ENCODE assay signal across 9 mouse cellular contexts in genomic region chr3:102733936-102734312, GRCm38 (mm10). TPM values are rescaled to one million over a fixed set of nuclear protein-coding genes. Genes with fewer than 3 reads are reported as not detected.
DNase-seq lines count a peak whose midpoint lies in the region; ATAC-seq and TF ChIP-seq lines count a peak whose summit lies in the region.
"Had no signal": no experiment of that assay in that cellular context is flagged by ENCODE, and none has a peak within 500 bp of the region (broad histone marks: within the 10 kb centered on the region; RNA-seq: fewer than 3 reads in every experiment).

No protein-coding gene starts in this region.

- TF ChIP-seq CTCF in hindbrain, postnatal 0 days (IDR thresholded peaks at IDR 0.05; ENCODE audit: low read depth), result no peak

- peak overlapping the region; percentile 34; the same call in 1 of the 2 replicates for H3K27ac ChIP-seq in kidney, embryonic 15.5 days
- H3K27ac ChIP-seq in embryonic facial prominence, embryonic 12.5 days, result no peak overlapping the region
- H3K27ac ChIP-seq in hindbrain, postnatal 0 days, result peak overlapping the region; percentile 76
- H3K27ac ChIP-seq in midbrain, embryonic 16.5 days (ENCODE audit: low read length), result peak overlapping the region; percentile 71

- H3K9ac ChIP-seq in kidney, embryonic 15.5 days, result peak overlapping the region; percentile 58
- H3K9ac ChIP-seq in embryonic facial prominence, embryonic 12.5 days, result peak overlapping the region; percentile 56; the same call in 1 of the 2 replicates
- peak overlapping the region; percentile 72 for H3K9ac ChIP-seq in hindbrain, postnatal 0 days (replicated peaks; ENCODE audit: low read length)
- peak overlapping the region; percentile 82 for H3K9ac ChIP-seq in midbrain, embryonic 16.5 days (ENCODE audit: low read depth, low read length)

- peaks cover 19% of the 10 kb centered on the region for H3K27me3 ChIP-seq in kidney, embryonic 15.5 days
- peaks cover 5% of the 10 kb centered on the region; the same call in 1 of the 2 replicates for H3K27me3 ChIP-seq in embryonic facial prominence, embryonic 12.5 days
- no peaks in the 10 kb centered on the region for H3K27me3 ChIP-seq in hindbrain, postnatal 0 days (ENCODE audit: insufficient read depth, low read length)
- no peaks in the 10 kb centered on the region for H3K27me3 ChIP-seq in midbrain, embryonic 16.5 days (ENCODE audit: control insufficient read depth, insufficient read depth, low read depth, low read length)

- H3K9me3 ChIP-seq in kidney, embryonic 15.5 days (replicated peaks), result no peaks in the 10 kb centered on the region
- H3K9me3 ChIP-seq in embryonic facial prominence, embryonic 12.5 days, result no peaks in the 10 kb centered on the region
- no peaks in the 10 kb centered on the region for H3K9me3 ChIP-seq in hindbrain, postnatal 0 days (ENCODE audit: low read length)
- no peaks in the 10 kb centered on the region for H3K9me3 ChIP-seq in midbrain, embryonic 16.5 days (replicated peaks; ENCODE audit: control insufficient read depth, low read length, poor library complexity, severe bottlenecking)

- H3K4me3 ChIP-seq in kidney, embryonic 15.5 days (replicated peaks), result peak overlapping the region; percentile 74
- H3K4me3 ChIP-seq in embryonic facial prominence, embryonic 12.5 days, result peak overlapping the region; percentile 58
- peak overlapping the region; percentile 74 for H3K4me3 ChIP-seq in hindbrain, postnatal 0 days (ENCODE audit: low read length)
- H3K4me3 ChIP-seq in midbrain, embryonic 16.5 days (ENCODE audit: low read depth, low read length), result peak overlapping the region; percentile 71

- peaks cover 38% of the 10 kb centered on the region for H3K4me1 ChIP-seq in kidney, embryonic 15.5 days
- H3K4me1 ChIP-seq in embryonic facial prominence, embryonic 12.5 days, result peaks cover 11% of the 10 kb centered on the region; the same call in 1 of the 2 replicates
- peaks cover 23% of the 10 kb centered on the region for H3K4me1 ChIP-seq in hindbrain, postnatal 0 days (ENCODE audit: insufficient read depth, low read length)
- peaks cover 14% of the 10 kb centered on the region; the same call in 1 of the 2 replicates for H3K4me1 ChIP-seq in midbrain, embryonic 16.5 days (ENCODE audit: control insufficient read depth, insufficient read depth, low read length)

- WGBS in kidney, embryonic 15.5 days, result 28% methylated on average over 6 of the region's 6 CpGs
- WGBS in embryonic facial prominence, embryonic 12.5 days, result 30% methylated on average over 6 of the region's 6 CpGs
- 36% methylated on average over 6 of the region's 6 CpGs for WGBS in hindbrain, postnatal 0 days
- 38% methylated on average over 6 of the region's 6 CpGs for WGBS in midbrain, embryonic 16.5 days

- no peak for ATAC-seq in kidney, embryonic 15.5 days (replicated peaks; ENCODE audit: low FRiP score)
- ATAC-seq in embryonic facial prominence, embryonic 12.5 days (ENCODE audit: insufficient number of reproducible peaks, insufficient read depth, low FRiP score, low TSS enrichment), result no peak
- no peak for ATAC-seq in hindbrain, postnatal 0 days
- ATAC-seq in midbrain, embryonic 16.5 days, result no peak

- H3K36me3 ChIP-seq in kidney, embryonic 15.5 days, result no peaks in the 10 kb centered on the region
- H3K36me3 ChIP-seq in embryonic facial prominence, embryonic 12.5 days, result no peaks in the 10 kb centered on the region
- H3K36me3 ChIP-seq in hindbrain, postnatal 0 days (ENCODE audit: insufficient read depth, low read length), result no peaks in the 10 kb centered on the region
- no peaks in the 10 kb centered on the region for H3K36me3 ChIP-seq in midbrain, embryonic 16.5 days (ENCODE audit: control insufficient read depth, insufficient read depth, low read length)

- intact Hi-C loops in left cerebral cortex, postnatal 4 days (cut with DNase I), result no loop called here

- H3K4me2 ChIP-seq in kidney, embryonic 15.5 days, result peak overlapping the region; percentile 95
- peak overlapping the region; percentile 82 for H3K4me2 ChIP-seq in embryonic facial prominence, embryonic 12.5 days (replicated peaks)
- H3K4me2 ChIP-seq in hindbrain, postnatal 0 days (ENCODE audit: low read depth, low read length), result peak overlapping the region; percentile 66
- peak overlapping the region; percentile 87 for H3K4me2 ChIP-seq in midbrain, embryonic 16.5 days (ENCODE audit: low read length)

- no peak for DNase-seq in kidney, postnatal 4 days
- no peak for DNase-seq in hindbrain, postnatal 0 days (ENCODE audit: low spot score)
- no peak for DNase-seq in urinary bladder, postnatal 10 days (ENCODE audit: low spot score)
- no peak for DNase-seq in left cerebral cortex, postnatal 4 days
- DNase-seq in frontal cortex, postnatal 14 days (ENCODE audit: low spot score in 2 of 2), result no peak

RNA-seq across cellular contexts. Expression of gene Tspan2, which starts 0.4 kb away (rescaled TPM):
- polyA plus RNA-seq in kidney, embryonic 15.5 days (2015; fragmentation: Nextera tagmentation; extraction: Ambion mirVana), result 7.4 and 9.1 TPM in 2 replicates
- 6.8 and 8.4 TPM in 2 replicates for polyA plus RNA-seq in embryonic facial prominence, embryonic 12.5 days (2016; fragmentation: Nextera tagmentation; extraction: Ambion mirVana)
- 20.3 and 22.5 TPM in 2 replicates for total RNA-seq in hindbrain, postnatal 0 days (2014; rRNA removed)
- 19.4 and 20.0 TPM in 2 replicates for polyA plus RNA-seq in hindbrain, postnatal 0 days (2015; fragmentation: Nextera tagmentation; extraction: Ambion mirVana)
- polyA plus RNA-seq in midbrain, embryonic 16.5 days (2015; fragmentation: Nextera tagmentation; extraction: Ambion mirVana), result 11.6 and 11.8 TPM in 2 replicates
- total RNA-seq in left cerebral cortex, postnatal 4 days (2021), result 10 to 100 TPM; 23.6 to 30.7 TPM

RNA-seq across cellular contexts. Expression of gene Tshb, which starts 48.6 kb away (rescaled TPM):
- 0.05 and 0.06 TPM in 2 replicates for polyA plus RNA-seq in kidney, embryonic 15.5 days (2015; fragmentation: Nextera tagmentation; extraction: Ambion mirVana)
- 0.05 and 0.08 TPM in 2 replicates for polyA plus RNA-seq in embryonic facial prominence, embryonic 12.5 days (2016; fragmentation: Nextera tagmentation; extraction: Ambion mirVana)
- not detected in 2 replicates for total RNA-seq in hindbrain, postnatal 0 days (2014; rRNA removed)
- polyA plus RNA-seq in hindbrain, postnatal 0 days (2015; fragmentation: Nextera tagmentation; extraction: Ambion mirVana), result 0.39 and 0.71 TPM in 2 replicates
- 0.43 and 0.71 TPM in 2 replicates for polyA plus RNA-seq in midbrain, embryonic 16.5 days (2015; fragmentation: Nextera tagmentation; extraction: Ambion mirVana)
- not detected for total RNA-seq in left cerebral cortex, postnatal 4 days (2021)
- total RNA-seq: layer of hippocampus, postnatal 10 days had no signal
